Mouse (Mus musculus): ENCODE results near the gene Ddx11. TPM values are rescaled to one million over a fixed set of nuclear protein-coding genes. Genes with fewer than 3 reads are reported as not detected.

Ddx11 gene
- polyA plus RNA-seq, 1 experiment from 2014 or later: 1.7 TPM

DNA sequence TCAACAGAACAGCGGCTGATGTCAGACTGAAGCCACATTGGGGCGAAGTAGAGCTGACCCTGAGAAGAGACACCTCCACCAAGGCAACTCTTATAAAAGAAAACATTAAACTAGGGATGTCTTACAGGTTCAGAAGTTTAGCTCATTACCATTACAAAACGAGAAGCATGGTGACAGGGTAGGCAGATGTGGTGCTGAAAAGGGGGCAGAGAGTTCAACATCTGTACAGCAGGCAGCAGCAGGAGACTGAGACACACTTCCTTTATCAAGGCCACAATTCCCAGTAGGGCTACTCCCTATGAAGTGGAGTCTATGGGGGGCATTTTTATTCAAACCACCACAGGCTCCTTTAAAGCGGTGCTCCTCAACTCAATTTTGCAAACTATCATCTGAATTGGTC lies 15.1 kb upstream of the Ddx11 start:
- Histone ChIP-seq H3K27ac (ENCODE audit: low read depth, low read length) (no peak overlapping the region), H3K4me1 (replicated peaks; ENCODE audit: control insufficient read depth, insufficient read depth, low read length) (peaks cover 7% of the 10 kb centered on the region), H3K9ac (ENCODE audit: low read depth, low read length) (no peak overlapping the region), H3K4me3 (ENCODE audit: low read depth, low read length) (no peak overlapping the region), H3K27me3 (replicated peaks; ENCODE audit: control insufficient read depth, insufficient read depth, low read length) (no peaks in the 10 kb centered on the region), H3K9me3 (ENCODE audit: control insufficient read depth) (no peaks in the 10 kb centered on the region), H3K4me2 (replicated peaks; ENCODE audit: low read depth) (no peak overlapping the region), H3K36me3 (ENCODE audit: control insufficient read depth, insufficient read depth) (no peaks in the 10 kb centered on the region)
- WGBS: 89% methylated on average over 4 of the region's 4 CpGs
- no peak for TF ChIP-seq CTCF (IDR thresholded peaks at IDR 0.05; ENCODE audit: low read depth)
- ATAC-seq: no peak

DNA sequence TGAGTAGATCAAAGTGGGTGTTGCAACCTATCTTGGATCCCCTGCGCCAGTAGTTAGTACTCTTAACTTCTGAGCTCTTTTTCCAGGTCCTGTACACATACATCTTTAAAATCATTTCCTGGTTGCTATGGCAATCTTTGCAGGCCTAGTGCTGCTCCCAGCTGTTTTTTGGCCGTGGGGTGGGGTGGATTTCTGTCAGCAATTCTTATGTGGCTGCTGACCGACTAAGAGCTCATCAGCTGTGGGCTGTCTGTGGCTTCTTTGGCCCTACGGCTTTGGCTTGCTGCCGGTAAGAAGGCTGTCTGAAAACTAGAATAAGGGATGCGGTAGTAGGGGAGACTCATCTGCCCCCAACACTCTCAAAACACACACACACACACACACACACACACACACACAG lies 12.6 kb upstream of the Ddx11 start:
- no peaks in the 10 kb centered on the region for H3K9me3 ChIP-seq (ENCODE audit: control insufficient read depth)
- ATAC-seq: 0 out of 2 replicates have a peak, but pooled peaks have one; percentile 29
- 18% methylated on average over 6 of the region's 6 CpGs for WGBS
- H3K9ac ChIP-seq (ENCODE audit: low read depth, low read length): peak overlapping the region; percentile 74; the same call in 1 of the 2 replicates
- H3K27me3 ChIP-seq (replicated peaks; ENCODE audit: control insufficient read depth, insufficient read depth, low read length): no peaks in the 10 kb centered on the region
- H3K4me3 ChIP-seq (ENCODE audit: low read depth, low read length): peak overlapping the region; percentile 85
- peaks cover 22% of the 10 kb centered on the region; the same call in 1 of the 2 replicates for H3K36me3 ChIP-seq (ENCODE audit: control insufficient read depth, insufficient read depth)
- peak overlapping the region; percentile 68 for H3K4me2 ChIP-seq (replicated peaks; ENCODE audit: low read depth)
- H3K4me1 ChIP-seq (replicated peaks; ENCODE audit: control insufficient read depth, insufficient read depth, low read length): peaks cover 7% of the 10 kb centered on the region
- peak overlapping the region; percentile 64 for H3K27ac ChIP-seq (ENCODE audit: low read depth, low read length)
- no peak for TF ChIP-seq CTCF (IDR thresholded peaks at IDR 0.05; ENCODE audit: low read depth)

DNA sequence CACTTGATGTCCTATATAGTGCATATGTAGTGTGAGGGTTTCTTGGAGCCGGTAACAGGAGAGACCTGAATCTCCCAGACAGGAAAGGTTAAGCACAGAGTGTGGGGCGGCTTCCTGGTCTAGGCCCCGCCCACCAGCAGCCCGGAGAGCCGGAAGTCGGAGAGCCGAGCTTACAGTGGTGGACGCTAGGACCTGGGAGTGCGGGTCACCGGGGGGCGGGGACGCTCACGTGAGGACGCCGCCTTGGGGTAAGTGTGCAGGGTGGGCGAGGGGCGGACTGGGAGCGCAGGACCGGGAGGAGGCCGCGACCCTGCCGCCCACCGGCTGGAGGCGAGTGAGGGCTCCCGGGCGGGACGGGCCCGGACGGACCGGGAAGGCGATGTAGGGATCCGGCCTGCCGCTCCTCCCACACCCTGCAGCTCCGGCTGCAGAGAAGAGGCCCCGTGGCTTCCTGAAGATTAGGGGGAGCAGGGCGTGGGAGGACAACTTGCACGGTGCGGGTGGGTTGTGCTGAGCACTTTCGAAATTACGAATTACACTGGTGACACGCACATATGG lies 11.8 kb upstream of the Ddx11 start, which contains the start of gene Washc1:
Washc1 (plus strand) TSS at position 144 of the 558 bp plus-strand sequence.
- H3K9me3 ChIP-seq (ENCODE audit: control insufficient read depth): no peaks in the 10 kb centered on the region
- H3K4me2 ChIP-seq (replicated peaks; ENCODE audit: low read depth): peak within 1 kb of the TSS; percentile 68
- H3K4me1 ChIP-seq (replicated peaks; ENCODE audit: control insufficient read depth, insufficient read depth, low read length): peaks cover 7% of the 10 kb centered on the region
- no peaks in the 10 kb centered on the region for H3K27me3 ChIP-seq (replicated peaks; ENCODE audit: control insufficient read depth, insufficient read depth, low read length)
- peak; percentile 35 for TF ChIP-seq CTCF (IDR thresholded peaks at IDR 0.05; ENCODE audit: low read depth)
- ATAC-seq: peak; percentile 98
- H3K9ac ChIP-seq (ENCODE audit: low read depth, low read length): peak within 1 kb of the TSS; percentile 74
- WGBS: under 1% methylated on average over 41 of the region's 41 CpGs
- H3K27ac ChIP-seq (ENCODE audit: low read depth, low read length): peak within 1 kb of the TSS; percentile 64
- peak within 1 kb of the TSS; percentile 85 for H3K4me3 ChIP-seq (ENCODE audit: low read depth, low read length)
- peaks cover 29% of the 10 kb centered on the region for H3K36me3 ChIP-seq (ENCODE audit: control insufficient read depth, insufficient read depth)

DNA sequence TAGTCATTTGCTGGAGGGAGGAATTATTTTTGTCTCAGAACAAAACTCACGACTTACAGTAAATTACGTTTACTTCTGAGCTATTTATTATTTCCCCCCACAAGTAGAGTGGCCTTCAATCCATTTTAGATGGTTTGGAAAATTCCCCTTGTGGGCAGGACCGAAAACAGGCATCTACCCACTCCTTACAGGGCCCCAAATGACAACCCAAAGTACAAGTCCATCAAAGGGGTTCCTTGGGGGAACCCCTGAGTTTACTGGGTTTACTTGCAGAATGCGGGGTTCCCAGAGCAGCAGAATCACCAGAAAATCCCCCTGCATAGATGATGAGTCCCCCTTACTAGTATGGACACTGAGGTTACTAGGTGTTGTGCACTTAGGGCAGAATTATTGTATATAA lies 11.2 kb upstream of the Ddx11 start:
- no peak overlapping the region for H3K27ac ChIP-seq (ENCODE audit: low read depth, low read length)
- peak overlapping the region; percentile 85 for H3K4me3 ChIP-seq (ENCODE audit: low read depth, low read length)
- no peaks in the 10 kb centered on the region for H3K9me3 ChIP-seq (ENCODE audit: control insufficient read depth)
- WGBS: 21% methylated on average over 4 of the region's 4 CpGs
- peaks cover 36% of the 10 kb centered on the region for H3K36me3 ChIP-seq (ENCODE audit: control insufficient read depth, insufficient read depth)
- TF ChIP-seq CTCF (IDR thresholded peaks at IDR 0.05; ENCODE audit: low read depth): no peak
- peaks cover 7% of the 10 kb centered on the region for H3K4me1 ChIP-seq (replicated peaks; ENCODE audit: control insufficient read depth, insufficient read depth, low read length)
- peak overlapping the region; percentile 68 for H3K4me2 ChIP-seq (replicated peaks; ENCODE audit: low read depth)
- H3K9ac ChIP-seq (ENCODE audit: low read depth, low read length): peak overlapping the region; percentile 74; the same call in 1 of the 2 replicates
- no peaks in the 10 kb centered on the region for H3K27me3 ChIP-seq (replicated peaks; ENCODE audit: control insufficient read depth, insufficient read depth, low read length)
- ATAC-seq: no peak

DNA sequence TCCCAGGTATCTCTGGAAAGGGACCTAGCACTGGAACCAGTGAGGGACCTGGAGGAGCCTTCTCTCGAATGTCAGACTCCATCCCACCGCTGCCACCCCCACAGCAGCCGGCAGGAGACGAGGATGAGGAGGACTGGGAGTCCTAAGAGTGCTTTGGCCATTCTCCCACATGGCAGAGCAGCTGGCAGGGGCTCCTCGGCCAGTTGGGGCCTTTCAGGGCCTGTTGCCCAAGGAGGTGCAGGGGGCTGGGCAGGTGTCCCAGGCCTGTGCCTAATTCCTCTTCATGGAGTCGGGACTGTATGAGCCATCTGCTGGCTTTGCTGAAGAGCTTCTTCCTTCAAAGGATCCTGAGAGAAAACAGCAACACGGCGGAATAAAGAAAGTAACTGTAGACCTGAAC lies 4.3 kb upstream of the Ddx11 start:
- Histone ChIP-seq H3K27ac (ENCODE audit: low read depth, low read length) (no peak overlapping the region), H3K36me3 (ENCODE audit: control insufficient read depth, insufficient read depth) (peaks cover 61% of the 10 kb centered on the region), H3K9me3 (ENCODE audit: control insufficient read depth) (no peaks in the 10 kb centered on the region), H3K4me3 (ENCODE audit: low read depth, low read length) (no peak overlapping the region), H3K4me1 (replicated peaks; ENCODE audit: control insufficient read depth, insufficient read depth, low read length) (no peaks in the 10 kb centered on the region), H3K4me2 (replicated peaks; ENCODE audit: low read depth) (no peak overlapping the region), H3K9ac (ENCODE audit: low read depth, low read length) (no peak overlapping the region), H3K27me3 (replicated peaks; ENCODE audit: control insufficient read depth, insufficient read depth, low read length) (no peaks in the 10 kb centered on the region)
- ATAC-seq: no peak
- 84% methylated on average over 8 of the region's 8 CpGs for WGBS
- no peak for TF ChIP-seq CTCF (IDR thresholded peaks at IDR 0.05; ENCODE audit: low read depth)

DNA sequence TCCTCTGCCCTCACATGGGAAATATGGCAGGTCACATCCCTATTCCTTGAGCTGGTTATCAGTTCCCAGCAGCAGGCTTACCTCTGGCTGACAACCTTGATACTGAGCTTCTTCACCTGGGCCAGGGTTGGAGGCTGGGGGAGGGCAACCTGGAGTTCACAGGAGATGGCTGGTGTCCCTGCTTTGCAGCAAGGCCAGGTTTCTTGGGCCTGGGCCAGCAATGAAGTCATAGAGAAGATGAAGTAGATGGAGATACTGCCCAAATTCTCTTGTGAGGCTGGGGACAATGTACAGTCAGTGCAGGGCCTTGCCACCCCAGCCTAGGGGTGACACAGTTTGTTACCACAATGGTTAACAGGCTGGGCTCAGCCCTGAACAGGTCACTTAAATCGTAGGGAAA lies 2.6 kb upstream of the Ddx11 start:
- H3K36me3 ChIP-seq (ENCODE audit: control insufficient read depth, insufficient read depth): peaks cover 44% of the 10 kb centered on the region
- no peaks in the 10 kb centered on the region for H3K9me3 ChIP-seq (ENCODE audit: control insufficient read depth)
- H3K27me3 ChIP-seq (replicated peaks; ENCODE audit: control insufficient read depth, insufficient read depth, low read length): no peaks in the 10 kb centered on the region
- no peak overlapping the region for H3K9ac ChIP-seq (ENCODE audit: low read depth, low read length)
- 0 out of 2 replicates have a peak, but pooled peaks cover 2% of the 10 kb centered on the region for H3K4me1 ChIP-seq (replicated peaks; ENCODE audit: control insufficient read depth, insufficient read depth, low read length)
- no peak overlapping the region for H3K4me3 ChIP-seq (ENCODE audit: low read depth, low read length)
- no peak overlapping the region for H3K4me2 ChIP-seq (replicated peaks; ENCODE audit: low read depth)
- no peak overlapping the region for H3K27ac ChIP-seq (ENCODE audit: low read depth, low read length)
- 92% methylated on average over 1 of the region's 1 CpGs for WGBS
- TF ChIP-seq CTCF (IDR thresholded peaks at IDR 0.05; ENCODE audit: low read depth): no peak
- no peak for ATAC-seq

Measured in intestine, postnatal 0 days (tissue).